Mouse (Mus musculus): ENCODE results near the gene Ldlrad3. TPM values are rescaled to one million over a fixed set of nuclear protein-coding genes. Genes with fewer than 3 reads are reported as not detected.

Gene Ldlrad3
- 9.8 and 16.0 TPM in 2 replicates for polyA plus RNA-seq (2012; rRNA removed)

GRCm38 (mm10) chr2:102185951-102186561 is at the start of gene Ldlrad3:
Gene Ldlrad3, minus strand, starts transcription at chr2:102186385.
- no peak for DNase-seq (ENCODE audit: low read depth)

GRCm38 (mm10) chr2:102231470-102231869 is 45.3 kb upstream of the Ldlrad3 start:
- DNase-seq (ENCODE audit: low read depth), result no peak

- DNase-seq (ENCODE audit: low read depth), result no peak
Observed at GRCm38 (mm10) chr2:102229126-102229525, 42.9 kb upstream of the Ldlrad3 start.

- no peak for DNase-seq (ENCODE audit: low read depth)
Observed at GRCm38 (mm10) chr2:102228331-102228730, 42.1 kb upstream of the Ldlrad3 start.

- DNase-seq (ENCODE audit: low read depth), result no peak
Observed at GRCm38 (mm10) chr2:102227839-102228238, 41.7 kb upstream of the Ldlrad3 start.

GRCm38 (mm10) chr2:102226274-102226673 is 40.1 kb upstream of the Ldlrad3 start:
- no peak for DNase-seq (ENCODE audit: low read depth)

GRCm38 (mm10) chr2:102223355-102224128 is 37.4 kb upstream of the Ldlrad3 start:
- no peak for DNase-seq (ENCODE audit: low read depth)

- no peak for DNase-seq (ENCODE audit: low read depth)
Observed at GRCm38 (mm10) chr2:102222749-102223148, 36.6 kb upstream of the Ldlrad3 start.

- DNase-seq (ENCODE audit: low read depth), result no peak
Observed at GRCm38 (mm10) chr2:102216817-102217216, 30.6 kb upstream of the Ldlrad3 start.

- DNase-seq (ENCODE audit: low read depth), result no peak
Observed at GRCm38 (mm10) chr2:102212096-102212495, 25.9 kb upstream of the Ldlrad3 start.

GRCm38 (mm10) chr2:102205672-102206399 is 19.7 kb upstream of the Ldlrad3 start:
- DNase-seq (ENCODE audit: low read depth), result no peak

GRCm38 (mm10) chr2:102203478-102203877 is 17.3 kb upstream of the Ldlrad3 start:
- no peak for DNase-seq (ENCODE audit: low read depth)

- DNase-seq (ENCODE audit: low read depth), result no peak
Observed at GRCm38 (mm10) chr2:102202211-102202770, 16.1 kb upstream of the Ldlrad3 start.

- peak; percentile 49 for DNase-seq (ENCODE audit: low read depth)
Observed at GRCm38 (mm10) chr2:102201198-102201948, 15.2 kb upstream of the Ldlrad3 start.

GRCm38 (mm10) chr2:102197332-102197731 is 11.1 kb upstream of the Ldlrad3 start:
- DNase-seq (ENCODE audit: low read depth), result no peak

GRCm38 (mm10) chr2:102196709-102197108 is 10.5 kb upstream of the Ldlrad3 start:
- DNase-seq (ENCODE audit: low read depth), result no peak

- no peak for DNase-seq (ENCODE audit: low read depth)
Observed at GRCm38 (mm10) chr2:102195494-102195893, 9.3 kb upstream of the Ldlrad3 start.

GRCm38 (mm10) chr2:102194247-102194646 is 8.1 kb upstream of the Ldlrad3 start:
- DNase-seq (ENCODE audit: low read depth), result no peak

- DNase-seq (ENCODE audit: low read depth), result no peak
Observed at GRCm38 (mm10) chr2:102192943-102193820, 7.0 kb upstream of the Ldlrad3 start.

- DNase-seq (ENCODE audit: low read depth), result no peak
Observed at GRCm38 (mm10) chr2:102191736-102192135, 5.6 kb upstream of the Ldlrad3 start.

- DNase-seq (ENCODE audit: low read depth), result no peak
Observed at GRCm38 (mm10) chr2:102190956-102191355, 4.8 kb upstream of the Ldlrad3 start.
